Mouse (Mus musculus): ENCODE measurements around the gene Sirt6. TPM values are rescaled to one million over a fixed set of nuclear protein-coding genes. Genes with fewer than 3 reads are reported as not detected.

Sirt6 gene
- total RNA-seq, 2 experiments from 2014 or later: 0.96 to 3.7 TPM

DNA sequence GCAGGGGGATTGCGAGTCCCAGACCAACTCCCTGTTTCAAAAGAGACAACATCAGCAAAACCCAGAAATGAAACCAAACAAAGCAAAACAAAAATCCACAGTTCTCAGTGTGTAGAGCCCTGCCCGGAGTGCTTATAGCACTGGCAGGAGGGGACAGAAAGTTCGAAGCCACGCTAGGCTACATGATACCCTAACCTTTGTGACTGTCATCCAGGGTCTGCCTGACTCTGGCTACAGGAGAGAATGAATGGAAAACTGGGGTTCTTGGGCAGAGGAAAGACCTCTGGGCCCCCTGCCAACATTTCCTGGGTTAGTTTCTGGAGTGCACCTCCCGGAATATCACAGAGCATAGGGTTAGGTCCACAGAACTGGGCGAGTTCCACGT lies 231 bp upstream of the Sirt6 start:
- ATAC-seq (replicated peaks; ENCODE audit: low FRiP score, poor library complexity, severe bottlenecking): peak; percentile 33

DNA sequence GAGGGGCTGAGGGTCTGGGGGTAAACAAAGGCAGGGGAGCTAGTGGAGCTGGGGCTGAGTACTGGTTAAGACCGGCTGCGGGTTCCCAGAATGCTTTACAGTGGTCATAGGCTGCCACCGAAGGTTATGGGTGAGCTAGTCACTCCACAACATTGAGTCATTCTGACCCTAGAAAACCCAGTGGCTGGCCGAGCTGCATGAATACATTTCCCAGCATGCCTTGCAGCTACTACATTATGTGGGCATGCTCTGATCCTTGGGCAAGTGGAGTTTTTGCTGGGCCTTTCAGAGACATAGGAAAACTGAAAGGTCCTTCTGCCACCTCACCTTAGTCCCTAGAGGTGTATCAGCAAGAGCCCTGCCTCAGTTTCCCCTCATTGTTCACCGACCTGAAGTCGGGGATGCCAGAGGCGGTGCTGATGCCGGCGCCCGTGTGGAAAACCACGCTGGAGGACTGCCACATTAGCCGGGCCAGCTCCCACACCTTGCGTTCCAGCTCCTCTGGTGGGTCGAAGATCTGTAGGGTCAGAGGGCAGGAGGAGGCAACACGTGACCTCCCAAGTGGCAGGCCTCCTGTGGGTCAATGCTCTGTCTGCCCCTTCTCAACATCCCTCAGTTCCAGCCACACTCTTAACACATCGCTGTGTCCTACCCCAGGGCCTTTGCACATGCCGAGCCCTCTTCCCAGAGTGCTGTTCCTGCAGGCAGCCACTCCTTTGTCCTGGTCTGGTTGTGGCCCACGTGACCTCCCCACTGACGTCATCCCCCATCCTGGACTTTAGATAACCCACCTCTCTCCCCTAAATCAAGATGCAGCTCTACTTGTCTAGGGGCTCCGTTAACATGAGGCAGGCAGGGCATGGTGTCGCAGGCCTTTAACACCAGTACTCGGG lies 1.2 kb downstream of the Sirt6 start:
- ATAC-seq (replicated peaks; ENCODE audit: low FRiP score, poor library complexity, severe bottlenecking): no peak

DNA sequence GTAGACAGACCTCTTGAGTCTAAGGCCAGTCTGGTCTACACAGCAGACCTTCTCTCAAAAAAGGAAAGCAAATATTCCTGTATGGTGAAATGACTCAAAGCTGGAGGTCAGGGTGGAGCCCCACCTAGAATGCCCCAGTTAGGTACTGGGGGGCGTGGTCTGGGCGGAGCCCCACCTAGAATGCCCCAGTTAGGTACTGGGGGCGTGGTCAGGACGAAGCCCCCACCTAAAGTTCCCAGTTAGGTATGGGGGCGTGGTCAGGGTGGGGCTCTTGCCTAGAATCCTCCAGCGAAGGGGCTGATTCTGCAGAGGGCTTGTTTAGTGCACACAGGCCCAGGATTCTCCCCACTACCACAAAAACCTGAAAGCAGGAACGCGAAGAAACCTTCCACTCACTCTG lies 4.2 kb downstream of the Sirt6 start:
- ATAC-seq (replicated peaks; ENCODE audit: low FRiP score, poor library complexity, severe bottlenecking): no peak

GRCm38 (mm10) chr10:81620786-81621185 lies 6.8 kb downstream of the Sirt6 start:
- no peak for ATAC-seq (replicated peaks; ENCODE audit: low FRiP score, poor library complexity, severe bottlenecking)

- ATAC-seq (replicated peaks; ENCODE audit: low FRiP score, poor library complexity, severe bottlenecking): no peak
These were observed 7.6 kb downstream of the Sirt6 start for GRCm38 (mm10) chr10:81619976-81620375.

DNA sequence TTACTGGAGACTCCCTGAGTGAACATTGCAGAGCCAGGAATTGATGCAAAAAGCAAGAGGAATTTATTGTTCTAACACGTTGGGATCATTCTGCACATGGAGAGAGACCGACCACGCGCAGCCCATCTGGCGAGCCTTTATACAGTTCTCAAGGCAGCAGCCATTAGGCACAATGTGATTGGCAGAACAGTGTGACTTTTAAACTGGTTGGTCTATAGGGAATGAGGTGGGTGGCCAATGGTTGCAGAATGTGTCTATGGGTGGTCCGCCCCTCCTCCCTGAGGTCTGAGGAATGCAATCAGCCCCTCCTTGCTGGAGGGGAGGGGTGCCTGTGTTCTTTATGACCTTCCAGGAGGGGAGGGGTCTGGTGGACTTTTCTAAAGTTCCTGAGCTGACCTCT lies 12.1 kb downstream of the Sirt6 start:
- ATAC-seq (replicated peaks; ENCODE audit: low FRiP score, poor library complexity, severe bottlenecking): no peak

- ATAC-seq (replicated peaks; ENCODE audit: low FRiP score, poor library complexity, severe bottlenecking): no peak
These were observed 14.8 kb downstream of the Sirt6 start for GRCm38 (mm10) chr10:81612779-81613178.

- no peak for ATAC-seq (replicated peaks; ENCODE audit: low FRiP score, poor library complexity, severe bottlenecking)
These were observed 19.3 kb downstream of the Sirt6 start for GRCm38 (mm10) chr10:81608308-81608707.

DNA sequence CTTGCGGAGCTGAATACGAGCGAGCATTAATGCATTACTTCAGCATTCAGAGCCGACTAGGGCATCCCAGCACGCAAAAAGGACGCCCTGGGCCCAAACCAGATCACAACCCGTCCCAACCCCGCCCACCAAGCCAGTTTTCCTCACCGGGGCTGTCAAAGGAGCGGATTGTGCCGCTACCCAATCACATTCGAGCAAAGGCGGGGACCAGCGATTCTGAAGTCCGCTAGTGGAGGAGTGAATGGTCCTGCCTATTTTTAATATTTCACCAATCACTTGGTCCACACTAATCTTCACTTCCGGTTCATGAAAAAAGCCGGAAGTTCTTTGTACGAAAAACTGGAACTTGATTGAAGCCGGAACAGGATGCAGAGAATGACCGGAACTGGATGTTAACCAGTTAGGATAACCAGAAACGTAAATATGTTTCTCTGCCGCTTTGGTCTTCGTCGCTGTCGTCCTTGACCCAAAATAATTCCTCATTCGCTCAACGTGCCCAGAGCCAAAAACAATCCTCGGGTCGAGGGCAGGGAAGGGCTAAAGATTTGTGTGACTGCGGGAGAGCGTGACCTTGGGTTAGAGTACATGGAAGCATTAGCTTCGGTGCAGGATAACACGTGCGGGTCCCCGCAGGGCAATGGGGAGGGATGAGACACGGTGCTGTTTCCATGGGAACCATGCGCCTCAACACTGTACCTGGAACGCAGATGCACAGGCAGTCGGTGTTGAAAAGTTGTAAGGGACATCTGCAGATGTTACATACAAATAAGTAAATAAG lies 21.4 kb downstream of the Sirt6 start, which contains the start of gene BC025920:
Gene BC025920, plus strand, starts transcription at position 297 of the 778 bp plus-strand sequence.
- peak; percentile 94 for ATAC-seq (replicated peaks; ENCODE audit: low FRiP score, poor library complexity, severe bottlenecking)

GRCm38 (mm10) chr10:81605666-81605973 lies 22.0 kb downstream of the Sirt6 start:
- no peak for ATAC-seq (replicated peaks; ENCODE audit: low FRiP score, poor library complexity, severe bottlenecking)

GRCm38 (mm10) chr10:81604968-81605665 lies 22.5 kb downstream of the Sirt6 start:
- peak; percentile 69 for ATAC-seq (replicated peaks; ENCODE audit: low FRiP score, poor library complexity, severe bottlenecking)

DNA sequence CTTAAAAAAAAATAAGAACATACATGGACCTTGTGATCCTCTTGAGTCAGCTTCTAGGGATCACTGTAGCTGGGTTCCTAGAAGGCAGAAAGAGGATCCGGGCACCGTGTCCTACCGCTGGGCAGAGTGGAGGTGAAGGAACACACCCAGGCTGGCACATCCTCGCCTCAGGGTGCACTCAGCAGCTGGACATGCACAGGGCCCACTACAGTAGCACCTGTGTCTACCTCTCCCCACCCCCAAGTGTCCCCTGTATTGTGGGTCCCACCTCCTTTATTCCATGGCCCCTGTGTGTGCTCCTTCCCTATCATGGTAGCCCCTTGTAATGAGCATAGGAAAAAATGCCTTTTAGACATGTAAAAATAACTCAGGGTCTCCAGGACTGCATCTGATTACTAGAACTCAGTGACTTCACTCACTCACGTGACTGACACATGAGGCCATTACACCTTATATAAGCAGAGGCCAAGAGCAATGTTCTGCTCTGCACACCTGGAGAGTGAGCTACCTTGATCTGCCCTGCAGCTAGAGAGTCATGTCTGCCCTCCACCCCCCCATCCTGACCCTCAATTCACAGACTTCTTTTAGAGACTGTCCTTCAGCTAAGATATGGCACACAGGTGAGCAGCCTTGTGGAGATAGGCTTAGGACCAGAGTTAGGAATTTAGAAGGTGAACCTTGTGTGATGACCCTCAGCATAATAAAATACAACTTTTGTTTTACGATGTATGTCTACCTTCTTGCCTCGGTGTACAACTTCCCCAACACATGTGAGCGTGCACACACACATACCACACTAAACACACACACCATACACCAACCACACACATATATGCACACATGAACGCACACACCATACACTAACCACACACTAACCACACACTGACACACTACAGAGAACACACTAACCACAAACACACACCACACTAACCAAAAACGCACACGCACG lies 23.3 kb downstream of the Sirt6 start:
- no peak for ATAC-seq (replicated peaks; ENCODE audit: low FRiP score, poor library complexity, severe bottlenecking)

- no peak for ATAC-seq (replicated peaks; ENCODE audit: low FRiP score, poor library complexity, severe bottlenecking)
These were observed 24.9 kb downstream of the Sirt6 start for GRCm38 (mm10) chr10:81602741-81603151.

- ATAC-seq (replicated peaks; ENCODE audit: low FRiP score, poor library complexity, severe bottlenecking): no peak
These were observed 26.1 kb downstream of the Sirt6 start for GRCm38 (mm10) chr10:81601396-81601905.

DNA sequence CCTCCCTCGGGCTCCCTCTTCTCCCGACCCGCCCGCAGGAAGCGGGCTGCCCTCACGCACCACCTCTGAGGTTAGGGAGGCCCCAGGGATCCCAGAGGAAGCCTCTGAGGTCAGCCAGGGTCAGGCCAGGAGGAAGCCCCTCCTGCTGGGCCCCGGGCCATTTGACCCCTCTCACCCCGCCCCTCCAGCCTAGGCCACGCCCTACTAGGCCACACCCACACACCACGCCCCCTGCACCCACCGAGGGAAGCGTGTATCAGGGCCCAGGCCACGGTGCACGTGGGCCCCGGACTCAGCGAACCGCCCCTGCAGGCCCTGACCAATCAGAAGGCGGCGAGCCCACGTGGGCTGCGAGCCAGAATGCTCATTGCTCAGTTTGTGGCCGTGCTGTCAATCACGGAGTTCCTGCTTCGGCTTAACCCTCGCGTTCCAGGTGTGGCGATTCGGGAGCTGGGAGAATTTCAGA lies 26.8 kb downstream of the Sirt6 start, which contains the start of gene Tle6:
Gene Tle6, minus strand, starts transcription at position 336 of the 466 bp plus-strand sequence.
- peak; percentile 69 for ATAC-seq (replicated peaks; ENCODE audit: low FRiP score, poor library complexity, severe bottlenecking)

DNA sequence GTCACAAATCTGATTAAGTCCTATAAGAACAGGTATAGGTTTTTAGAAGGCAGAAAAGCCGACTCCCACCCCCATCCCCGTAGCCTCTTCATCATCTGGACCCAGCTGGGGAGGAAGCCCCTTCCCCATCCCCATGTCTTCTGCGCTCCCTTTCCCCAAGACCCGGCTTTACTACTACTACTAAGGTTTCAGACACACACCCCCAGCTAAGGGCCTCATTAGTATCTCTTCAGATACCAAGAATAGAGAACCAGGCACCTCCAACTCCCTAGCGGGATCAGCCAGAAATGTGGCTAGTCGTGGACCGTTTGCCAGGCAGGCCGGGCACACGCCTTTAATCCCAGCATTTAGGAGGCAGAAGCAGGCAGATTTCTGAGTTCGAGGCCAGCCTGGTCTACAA lies 27.5 kb downstream of the Sirt6 start:
- ATAC-seq (replicated peaks; ENCODE audit: low FRiP score, poor library complexity, severe bottlenecking): no peak

GRCm38 (mm10) chr10:81599630-81600029 lies 28.0 kb downstream of the Sirt6 start:
- ATAC-seq (replicated peaks; ENCODE audit: low FRiP score, poor library complexity, severe bottlenecking): no peak

DNA sequence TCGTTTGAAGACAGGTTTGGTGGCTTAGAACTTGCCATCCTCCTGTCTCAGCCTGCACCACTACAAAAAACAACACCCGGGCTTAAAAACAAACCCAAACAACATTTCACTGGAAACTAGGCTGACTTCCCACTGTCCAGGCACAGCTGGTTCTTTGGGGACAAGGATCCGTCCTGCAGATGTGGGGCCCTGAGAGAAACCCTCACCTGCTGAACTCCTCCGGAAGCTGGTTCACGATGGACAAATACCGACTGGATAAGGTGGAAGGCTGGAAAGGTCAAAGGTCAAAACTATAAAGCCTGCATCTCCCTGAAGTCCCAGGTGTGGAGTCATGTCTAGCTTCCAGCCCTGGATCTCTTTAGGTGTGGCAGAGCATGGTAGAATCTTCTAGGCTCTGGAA lies 28.7 kb downstream of the Sirt6 start:
- ATAC-seq (replicated peaks; ENCODE audit: low FRiP score, poor library complexity, severe bottlenecking): no peak

DNA sequence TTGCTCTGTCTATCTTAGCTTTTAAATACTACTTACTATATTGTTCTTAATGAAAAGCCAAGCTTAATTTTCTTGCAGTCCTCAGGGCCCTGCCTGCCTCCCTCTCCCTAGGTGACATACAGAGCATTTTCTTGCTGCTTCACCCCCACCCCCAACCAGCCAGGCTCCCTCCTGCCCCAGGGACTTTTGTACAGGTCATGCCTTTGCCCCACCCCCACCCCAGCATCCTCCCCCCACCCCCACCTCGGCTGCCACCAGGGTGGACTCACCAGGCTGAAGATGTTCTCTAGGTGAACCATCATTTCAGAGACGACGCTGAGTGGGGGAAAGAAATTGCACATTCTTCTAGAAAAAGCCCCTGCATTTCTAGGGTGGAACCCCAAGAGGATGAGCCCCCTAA lies 29.3 kb downstream of the Sirt6 start:
- ATAC-seq (replicated peaks; ENCODE audit: low FRiP score, poor library complexity, severe bottlenecking): no peak
